Mouse (Mus musculus) lung, adult 2 months (tissue): ENCODE results near the gene Rplp2.

ENCODE experiments used
- CTCF ChIP-seq: fragments of 200-500 bp; IDR thresholded peaks from 2 replicates; pipeline ENCODE4 v1.5.1; 2011; ENCODE audit warnings: mild to moderate bottlenecking, low read length, control low read depth; ENCODE audit not compliant: insufficient read depth
- POLR2A ChIP-seq: fragments of 200-500 bp; IDR thresholded peaks from 2 replicates; pipeline ENCODE4 v1.6.1; 2011; ENCODE audit warnings: low read depth, mild to moderate bottlenecking, control low read depth, low read length, borderline replicate concordance; ENCODE audit errors: extremely low read depth

GRCm38 (mm10) chr7:141460391-141461113, 13.4 kb downstream of the Rplp2 start, which contains the start of gene Cracr2b:
- no peak for TF ChIP-seq CTCF
- peak; percentile 76; the same call in 1 of the 2 replicates for TF ChIP-seq POLR2A
